Mouse (Mus musculus): ENCODE results near the gene Ptprg.

DNA sequence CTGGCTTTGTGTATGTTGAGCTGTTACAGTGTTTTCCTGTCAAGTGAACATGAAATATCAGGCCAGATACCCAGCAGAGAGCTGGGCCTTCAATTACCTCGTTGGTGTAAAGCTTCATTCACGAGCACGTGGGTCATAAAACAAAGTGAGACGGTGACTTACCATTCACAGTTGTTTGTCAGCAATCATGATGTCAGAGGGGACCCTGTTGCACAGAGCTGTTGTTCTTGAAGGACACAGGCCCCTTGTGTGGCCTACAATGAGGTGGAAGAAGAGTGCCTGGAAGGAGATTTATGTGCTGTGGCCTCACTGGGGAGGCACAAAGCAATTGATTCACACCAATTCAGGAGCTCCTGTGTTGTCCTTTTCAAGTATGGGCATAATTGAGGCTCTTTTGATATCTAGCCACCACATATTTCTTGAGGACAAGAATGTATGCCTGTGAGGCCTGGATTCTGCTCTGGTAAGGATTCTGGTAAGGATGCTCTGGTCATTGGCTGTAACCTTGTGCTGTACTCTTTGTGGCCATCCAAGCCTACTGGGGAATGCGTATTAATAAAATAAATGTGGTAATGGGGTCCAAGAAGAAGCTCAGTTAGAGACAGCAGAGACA lies 503.7 kb downstream of the Ptprg start:
- TF ChIP-seq MAX (IDR thresholded peaks at IDR 0.05), result no peak
- TF ChIP-seq CTCF (IDR thresholded peaks at IDR 0.05; ENCODE audit: control insufficient read depth, insufficient read depth, insufficient read length), result no peak
- no peak for TF ChIP-seq FOSL1 (IDR thresholded peaks at IDR 0.05; ENCODE audit: insufficient read depth, low read length, poor library complexity, severe bottlenecking)
- no peak for TF ChIP-seq USF1 (IDR thresholded peaks at IDR 0.05; ENCODE audit: low read depth)
- no peak for TF ChIP-seq MYOD1 (IDR thresholded peaks at IDR 0.05; ENCODE audit: control insufficient read depth, insufficient read length, low read depth)
- no peak for TF ChIP-seq CEBPB (IDR thresholded peaks at IDR 0.05; ENCODE audit: low read depth)

Measured in C2C12 (cell line).